Mouse (Mus musculus) heart, embryonic 15.5 days (tissue): ENCODE results near the gene BC035044. TPM values are rescaled to one million over a fixed set of nuclear protein-coding genes. Genes with fewer than 3 reads are reported as not detected.
"Not testable (repeated sequence)": the region's sequence is repeated elsewhere in the genome, so short reads cannot be mapped to it uniquely, and the experiment has no call there.

Experiments used
- ATAC-seq: fragments of 200-750 bp; cut with Nextera tagmentation; replicated peaks from 2 replicates; pipeline ENCODE4 v1.8.0; 2017; ENCODE audit warnings: low read depth, moderate TSS enrichment; ENCODE audit not compliant: insufficient number of reproducible peaks, insufficient read depth, low FRiP score
- H3K27ac ChIP-seq: fragments of 300-500 bp; sonication (generic); 2 replicates; pipeline ENCODE4 v1.5.1; 2015; ENCODE audit warnings: mild to moderate bottlenecking, inconsistent platforms
- H3K27me3 ChIP-seq: fragments of 300-500 bp; sonication (generic); 2 replicates; pipeline ENCODE4 v1.6.1; 2015; ENCODE audit warnings: inconsistent platforms
- H3K36me3 ChIP-seq: fragments of 300-500 bp; sonication (generic); 2 replicates; pipeline ENCODE4 v1.6.1; 2015; ENCODE audit warnings: mild to moderate bottlenecking, inconsistent platforms
- H3K4me1 ChIP-seq: fragments of 300-500 bp; sonication (generic); replicated peaks from 2 replicates; pipeline ENCODE4 v1.6.1; 2015; ENCODE audit warnings: inconsistent platforms
- H3K4me2 ChIP-seq: fragments of 300-500 bp; sonication (generic); 2 replicates; pipeline ENCODE4 v1.6.1; 2015; ENCODE audit warnings: inconsistent platforms, mild to moderate bottlenecking, moderate library complexity
- H3K4me3 ChIP-seq: fragments of 300-500 bp; sonication (generic); 2 replicates; pipeline ENCODE4 v1.5.1; 2015; ENCODE audit warnings: mild to moderate bottlenecking, inconsistent platforms
- H3K9ac ChIP-seq: fragments of 300-500 bp; sonication (generic); 2 replicates; pipeline ENCODE4 v1.6.1; 2015; ENCODE audit warnings: mild to moderate bottlenecking, inconsistent platforms
- H3K9me3 ChIP-seq: fragments of 300-500 bp; sonication (generic); replicated peaks from 2 replicates; pipeline ENCODE4 v1.6.1; 2016; ENCODE audit warnings: inconsistent platforms
- WGBS: fragments of 180-500 bp; shearing (Covaris S2); methylation state at CpG from one replicate; pipeline ENCODE4 v1.1.7; 2015; ENCODE audit warnings: mixed read lengths; 5-methylcytosine and 5-hydroxymethylcytosine counted together
- microRNA-seq: library from miRNA; unstranded; fragments of <30 nt; microRNA quantifications from one replicate; pipeline ENCODE4, GENCODE M21; 2016
- polyA plus RNA-seq: library from polyadenylated mRNA; unstranded; fragments of >200 nt; fragmentation: Nextera tagmentation; extraction: Ambion mirVana; gene quantifications from 2 replicates; pipeline ENCODE4 v1.2.1, GENCODE M21; 2015

The BC035044 gene
- polyA plus RNA-seq, 1 experiment from 2014 or later: 0.18 TPM

GRCm38 (mm10) chr6:128799144-128799895 is 91.6 kb downstream of the BC035044 start:
- H3K27me3 ChIP-seq: not testable (repeated sequence)
- peak; percentile 55 for ATAC-seq
- under 1% methylated on average over 49 of the region's 49 CpGs for WGBS

More at GRCm38 (mm10) chr6:128799144-128799895, 91.6 kb downstream of the BC035044 start:
- Histone ChIP-seq H3K27ac (peak overlapping the region; percentile 90), H3K4me2 (peak overlapping the region; percentile 63), H3K4me3 (peak overlapping the region; percentile 78), H3K9ac (peak overlapping the region; percentile 72), H3K4me1 (peaks cover 14% of the 10 kb centered on the region)
- not testable (repeated sequence) for H3K36me3 ChIP-seq, H3K9me3 ChIP-seq

Small RNAs within 50 kb of the gene (microRNA-seq; reads per million reads assigned to microRNA genes)
- not detected for gene Gm27336

Other genes with a start within 250 kb of the BC035044 start
- gene Clec2h, start 228.7 kb downstream of the BC035044 start, polyA plus RNA-seq: not detected in 2 replicates
- not detected in 2 replicates for gene Klrb1, start 168.1 kb downstream of the BC035044 start, polyA plus RNA-seq
- gene Klrb1c, start 101.9 kb downstream of the BC035044 start, polyA plus RNA-seq: 0.10 and 0.11 TPM in 2 replicates
- gene Gm44511, start 64.8 kb downstream of the BC035044 start, polyA plus RNA-seq: not detected in 2 replicates
- 0.15 and 0.37 TPM in 2 replicates for gene Klrb1b, start 64.8 kb downstream of the BC035044 start, polyA plus RNA-seq
- gene Clec2i, start 3.5 kb downstream of the BC035044 start, polyA plus RNA-seq: 0.10 and 0.66 TPM in 2 replicates
- not detected in 2 replicates for gene Clec2g, start 43.3 kb upstream of the BC035044 start, polyA plus RNA-seq
- gene Klrb1f, start 154.8 kb upstream of the BC035044 start, polyA plus RNA-seq: 0.14 and 0.15 TPM in 2 replicates
- gene Clec2e, start 209.8 kb upstream of the BC035044 start, polyA plus RNA-seq: not detected in 2 replicates